Mouse (Mus musculus) inflammation-experienced regulatory T-cells, adult 6 months (primary cell): ENCODE measurements around the gene Nmnat3. TPM values are rescaled to one million over a fixed set of nuclear protein-coding genes. Genes with fewer than 3 reads are reported as not detected.

Experiments used
- ATAC-seq: one replicate; pipeline ENCODE4 v1.8.0; 2017
- polyA plus RNA-seq, 3 experiments: library from polyadenylated mRNA; unstranded; fragments of 100-300 nt; shearing (Covaris generic); gene quantifications; one replicate each; pipeline ENCODE4 v1.2.1; 2017

Nmnat3 gene
- polyA plus RNA-seq, 3 experiments from 2014 or later, result 7.9 to 19.5 (median 14.9) TPM

- no peak for ATAC-seq
Measured at GRCm38 (mm10) chr9:98423691-98424090, 136.5 kb downstream of the Nmnat3 start.

- no peak for ATAC-seq
Measured at GRCm38 (mm10) chr9:98424291-98424690, 137.1 kb downstream of the Nmnat3 start.

- no peak for ATAC-seq
Measured at GRCm38 (mm10) chr9:98424725-98425210, 137.5 kb downstream of the Nmnat3 start.

GRCm38 (mm10) chr9:98425351-98425880 lies 138.2 kb downstream of the Nmnat3 start:
- no peak for ATAC-seq

GRCm38 (mm10) chr9:98427906-98428517 lies 140.8 kb downstream of the Nmnat3 start:
- no peak for ATAC-seq

GRCm38 (mm10) chr9:98428783-98429182 lies 141.5 kb downstream of the Nmnat3 start:
- no peak for ATAC-seq

- ATAC-seq, result no peak
Measured at GRCm38 (mm10) chr9:98429806-98430205, 142.6 kb downstream of the Nmnat3 start.

GRCm38 (mm10) chr9:98430528-98430927 lies 143.3 kb downstream of the Nmnat3 start:
- ATAC-seq, result no peak

GRCm38 (mm10) chr9:98433021-98433420 lies 145.8 kb downstream of the Nmnat3 start:
- no peak for ATAC-seq

- no peak for ATAC-seq
Measured at GRCm38 (mm10) chr9:98433956-98434588, 146.8 kb downstream of the Nmnat3 start.

GRCm38 (mm10) chr9:98437819-98438218 lies 150.6 kb downstream of the Nmnat3 start:
- no peak for ATAC-seq

- ATAC-seq, result no peak
Measured at GRCm38 (mm10) chr9:98439091-98439490, 151.9 kb downstream of the Nmnat3 start.

- no peak for ATAC-seq
Measured at GRCm38 (mm10) chr9:98442638-98443037, 155.4 kb downstream of the Nmnat3 start.

GRCm38 (mm10) chr9:98445359-98446149 lies 158.3 kb downstream of the Nmnat3 start:
- ATAC-seq, result no peak

GRCm38 (mm10) chr9:98450976-98451375 lies 163.7 kb downstream of the Nmnat3 start:
- ATAC-seq, result no peak

GRCm38 (mm10) chr9:98466709-98467108 lies 179.5 kb downstream of the Nmnat3 start:
- no peak for ATAC-seq

Other genes starting within 250 kb of the Nmnat3 start
- gene Rbp1, start 135.5 kb downstream of the Nmnat3 start, polyA plus RNA-seq, result not detected
- not detected for gene Rbp2, start 198.7 kb downstream of the Nmnat3 start, polyA plus RNA-seq